Mouse (Mus musculus) retina, postnatal 7 days (tissue): ENCODE results near the gene Rhob.

Source experiments
- DNase-seq: peaks from one replicate; pipeline ENCODE4 v3.0.0-alpha.2; 2012; ENCODE audit warnings: low read depth, low spot score

The Rhob gene

GRCm38 (mm10) chr12:8499871-8500596 lies at the start of gene Rhob:
TSS of gene Rhob (minus strand) at chr12:8500009.
- DNase-seq = peak; percentile 88

- peak; percentile 67 for DNase-seq
Observed at GRCm38 (mm10) chr12:8547357-8547756, 47.5 kb upstream of the Rhob start.

GRCm38 (mm10) chr12:8546801-8547200 lies 47.0 kb upstream of the Rhob start:
- DNase-seq = no peak

DNA sequence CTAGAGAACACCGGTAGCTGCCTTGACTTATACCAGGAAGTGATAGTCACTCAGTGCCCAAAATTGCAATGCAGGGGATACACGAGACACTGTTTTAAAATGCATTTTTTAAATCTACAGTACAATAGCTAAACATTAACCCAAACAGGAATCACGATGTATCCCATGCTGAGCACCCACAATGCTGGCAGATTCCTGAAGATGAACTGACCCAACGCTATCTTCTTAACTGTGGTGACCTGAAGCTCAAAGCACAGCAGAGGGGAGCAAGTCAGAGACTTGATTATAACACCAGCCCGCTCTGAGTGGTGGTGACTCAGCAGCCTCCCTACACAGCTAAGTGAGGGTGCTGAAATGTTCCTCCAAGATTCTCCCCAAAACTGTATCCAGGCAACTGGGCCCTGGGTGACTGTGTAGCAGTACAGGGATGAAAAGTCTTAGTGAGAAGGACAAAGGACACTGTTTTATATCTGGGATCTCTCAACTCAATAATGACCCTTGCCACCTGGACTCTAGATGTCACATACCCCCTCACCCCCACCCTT lies 45.3 kb upstream of the Rhob start:
- no peak for DNase-seq

- DNase-seq = no peak
Observed at GRCm38 (mm10) chr12:8542371-8542770, 42.6 kb upstream of the Rhob start.

DNA sequence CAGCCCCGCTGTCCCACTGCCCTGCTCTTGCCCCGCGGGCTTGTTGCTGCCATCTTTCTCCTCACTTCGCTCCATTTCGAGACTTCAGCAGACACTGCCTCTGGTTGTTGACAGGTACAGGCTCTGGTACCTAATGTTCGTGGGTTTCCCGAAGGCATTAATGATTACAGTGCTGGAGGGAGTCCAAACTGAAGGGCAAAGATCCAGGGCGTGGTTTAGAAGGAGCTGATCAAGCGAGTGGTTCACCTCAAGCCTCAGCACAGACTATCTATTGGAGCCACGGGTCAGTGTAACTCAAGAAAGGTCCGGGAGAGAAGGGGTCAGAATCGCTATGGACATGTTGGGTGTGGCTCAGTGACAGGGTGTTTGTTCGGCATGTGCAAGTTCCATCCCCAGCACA lies 39.7 kb upstream of the Rhob start:
- DNase-seq = no peak

- no peak for DNase-seq
Observed at GRCm38 (mm10) chr12:8537291-8537690, 37.5 kb upstream of the Rhob start.

GRCm38 (mm10) chr12:8536221-8536965 lies 36.6 kb upstream of the Rhob start:
- DNase-seq = no peak

DNA sequence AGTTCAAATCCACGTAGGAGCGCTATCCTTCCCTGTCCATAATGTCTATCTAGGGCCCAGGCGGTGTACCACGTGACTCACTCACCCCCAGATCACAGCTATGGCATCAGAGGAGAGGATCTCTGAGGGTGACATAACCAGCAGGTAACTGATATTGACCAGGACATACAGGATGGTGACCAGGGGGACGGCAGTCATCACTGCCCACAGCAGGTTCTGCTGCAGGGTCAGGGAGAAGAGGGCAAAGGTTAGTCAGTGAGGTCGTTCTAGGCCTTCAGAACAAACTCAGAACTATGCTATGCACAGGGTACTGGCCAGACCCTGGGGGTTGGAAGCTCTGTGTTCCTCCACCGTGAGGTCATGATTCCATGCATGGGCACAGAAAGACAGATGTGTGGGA lies 35.8 kb upstream of the Rhob start:
- no peak for DNase-seq

GRCm38 (mm10) chr12:8534915-8535314 lies 35.1 kb upstream of the Rhob start:
- no peak for DNase-seq

GRCm38 (mm10) chr12:8527770-8528169 lies 28.0 kb upstream of the Rhob start:
- no peak for DNase-seq

- no peak for DNase-seq
Observed at GRCm38 (mm10) chr12:8527175-8527574, 27.4 kb upstream of the Rhob start.

GRCm38 (mm10) chr12:8524062-8524461 lies 24.3 kb upstream of the Rhob start:
- DNase-seq = no peak

DNA sequence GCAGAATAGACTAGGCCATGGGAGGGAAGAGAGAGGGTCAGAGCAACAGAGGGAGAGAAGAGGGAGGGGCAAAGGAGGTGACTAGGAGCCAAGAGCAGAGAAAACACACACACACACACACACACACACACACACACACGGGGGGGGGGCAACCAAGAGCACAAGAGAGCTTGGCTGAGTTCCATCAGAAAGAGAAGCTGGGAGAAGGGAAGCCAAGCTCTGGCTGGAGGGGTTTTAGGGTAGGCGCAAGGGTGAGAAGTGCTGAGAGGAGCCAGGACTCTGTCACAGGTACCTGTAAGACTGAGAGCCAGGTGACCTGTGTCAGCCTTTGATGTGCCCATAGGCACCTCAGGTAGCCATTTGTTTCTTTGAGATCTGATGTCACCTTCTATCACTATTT lies 22.9 kb upstream of the Rhob start:
- no peak for DNase-seq

GRCm38 (mm10) chr12:8521375-8522047 lies 21.7 kb upstream of the Rhob start:
- DNase-seq = no peak

DNA sequence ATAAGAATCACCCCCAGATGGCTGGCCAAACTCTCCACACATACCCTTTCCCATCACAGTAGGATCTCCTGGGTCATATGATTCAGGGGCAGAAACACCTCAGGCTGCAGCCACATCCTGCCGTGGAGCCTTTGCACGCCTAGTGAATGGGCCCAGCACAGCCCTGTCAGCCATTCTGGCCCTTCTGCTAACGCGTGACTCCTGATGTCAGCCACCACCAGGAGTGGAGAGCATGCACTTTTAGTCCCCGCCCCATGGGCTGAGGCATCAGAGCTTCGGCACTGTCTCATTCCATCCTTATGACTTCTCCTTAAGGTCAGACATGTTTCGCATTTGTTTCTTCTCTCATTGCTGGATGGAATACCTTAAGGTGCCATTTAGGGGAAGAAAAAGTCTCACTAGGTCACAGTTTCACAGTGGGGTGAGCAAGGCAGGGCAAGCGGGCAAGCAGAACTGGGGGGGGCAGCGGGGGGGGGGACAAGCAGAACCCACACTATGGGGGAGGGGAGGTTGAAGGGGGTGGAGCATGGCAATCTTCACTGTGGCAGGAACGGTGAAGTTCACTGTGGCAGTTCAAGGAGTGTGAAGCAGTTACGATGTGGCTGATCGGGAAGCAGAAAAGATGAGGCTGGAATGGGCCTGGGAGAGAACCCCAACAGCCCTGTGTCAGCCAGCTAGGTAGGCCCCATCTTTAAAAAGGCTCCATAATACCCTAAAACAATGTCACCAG lies 19.8 kb upstream of the Rhob start:
- no peak for DNase-seq

GRCm38 (mm10) chr12:8511037-8511882 lies 11.5 kb upstream of the Rhob start:
- no peak for DNase-seq

GRCm38 (mm10) chr12:8510317-8510988 lies 10.6 kb upstream of the Rhob start:
- no peak for DNase-seq

DNA sequence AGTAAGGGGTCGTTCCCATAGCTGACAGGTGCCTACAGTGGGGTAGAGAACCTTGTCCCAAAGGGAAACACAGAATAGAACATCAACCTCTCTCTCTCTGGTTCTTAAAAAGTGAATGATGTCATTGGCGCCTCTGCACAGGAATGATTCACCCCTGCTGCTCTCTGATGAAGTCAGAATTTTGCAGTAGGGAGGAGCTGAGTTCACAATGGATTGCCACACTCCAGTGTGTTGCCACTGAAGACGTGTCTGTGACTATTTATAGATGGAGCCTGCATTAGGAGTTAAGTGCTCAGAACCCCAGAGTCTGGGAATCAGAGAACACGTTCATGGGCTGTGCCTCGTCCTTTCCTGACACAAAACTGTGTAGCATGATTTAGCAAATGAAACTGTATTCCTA lies 9.9 kb upstream of the Rhob start:
- no peak for DNase-seq
